Mouse (Mus musculus) neural tube, embryonic 14.5 days (tissue): ENCODE results near the gene Synpr. TPM values are rescaled to one million over a fixed set of nuclear protein-coding genes. Genes with fewer than 3 reads are reported as not detected.

Experiments used
- ATAC-seq: fragments of 200-750 bp; cut with Nextera tagmentation; 2 replicates; pipeline ENCODE4 v1.8.0; 2017; ENCODE audit warnings: low read depth, mild to moderate bottlenecking, moderate TSS enrichment, moderate library complexity
- H3K27ac ChIP-seq: fragments of 300-500 bp; sonication (generic); 2 replicates; pipeline ENCODE4 v1.5.1; 2014; ENCODE audit warnings: low read depth, mild to moderate bottlenecking, control low read depth, low read length, moderate library complexity, mixed read lengths
- H3K27me3 ChIP-seq: fragments of 300-500 bp; sonication (generic); 2 replicates; pipeline ENCODE4 v1.6.1; 2014; ENCODE audit warnings: low read length; ENCODE audit not compliant: control insufficient read depth, insufficient read depth
- H3K36me3 ChIP-seq: fragments of 300-500 bp; sonication (generic); 2 replicates; pipeline ENCODE4 v1.6.1; 2014; ENCODE audit warnings: low read length, mixed read lengths; ENCODE audit not compliant: control insufficient read depth, insufficient read depth
- H3K4me1 ChIP-seq: fragments of 300-500 bp; sonication (generic); 2 replicates; pipeline ENCODE4 v1.6.1; 2014; ENCODE audit warnings: low read length; ENCODE audit not compliant: control insufficient read depth, insufficient read depth
- H3K4me2 ChIP-seq: fragments of 300-500 bp; sonication (generic); 2 replicates; pipeline ENCODE4 v1.6.1; 2014; ENCODE audit warnings: mild to moderate bottlenecking, low read depth, low read length, control low read depth
- H3K4me3 ChIP-seq: fragments of 300-500 bp; sonication (generic); 2 replicates; pipeline ENCODE4 v1.5.1; 2014; ENCODE audit warnings: low read depth, low read length, control low read depth, mixed read lengths
- H3K9ac ChIP-seq: fragments of 300-500 bp; sonication (generic); replicated peaks from 2 replicates; pipeline ENCODE4 v1.6.1; 2014; ENCODE audit warnings: low read depth, mild to moderate bottlenecking, control low read depth, low read length, mixed read lengths
- H3K9me3 ChIP-seq: fragments of 300-500 bp; sonication (generic); 2 replicates; pipeline ENCODE4 v1.6.1; 2016; ENCODE audit warnings: low read length; ENCODE audit not compliant: control insufficient read depth
- WGBS: fragments of 180-500 bp; shearing (Covaris S2); extraction: QIAGEN DNeasy Blood & Tissue Kit; methylation state at CpG from one replicate; pipeline ENCODE4 v1.1.7; 2014; 5-methylcytosine and 5-hydroxymethylcytosine counted together
- polyA plus RNA-seq: library from polyadenylated mRNA; unstranded; fragments of >200 nt; fragmentation: Nextera tagmentation; extraction: Ambion mirVana; gene quantifications from 2 replicates; pipeline ENCODE4 v1.2.1, GENCODE M21; 2014

Synpr gene
- polyA plus RNA-seq, 1 experiment from 2014 or later: 62.4 TPM

- 53% methylated on average over 4 of the region's 4 CpGs for WGBS
Observed at GRCm38 (mm10) chr14:13283211-13283610, 1.4 kb upstream of the Synpr start.

DNA sequence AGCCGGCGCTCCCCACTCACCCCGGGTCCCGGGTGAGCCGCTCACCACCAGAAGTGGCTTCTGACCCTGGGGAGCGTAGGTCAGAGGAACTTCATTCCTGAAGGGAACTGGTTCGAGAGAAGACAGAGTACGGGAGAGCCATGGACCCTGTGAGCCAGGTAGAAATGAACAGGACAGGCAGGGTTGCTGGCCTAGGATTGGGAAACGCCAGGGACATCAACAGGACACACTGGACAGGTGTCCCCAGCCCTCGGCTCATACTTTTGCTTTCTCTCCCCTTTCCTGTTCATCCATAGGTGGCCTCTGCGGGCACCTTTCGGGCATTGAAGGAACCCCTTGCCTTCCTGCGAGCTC lies 242 bp downstream of the Synpr start:
- 16% methylated on average over 13 of the region's 13 CpGs for WGBS
- Histone ChIP-seq H3K9ac (0 out of 2 replicates have a peak overlapping the region, but pooled peaks have one; percentile 28), H3K4me1 (no peaks in the 10 kb centered on the region), H3K9me3 (no peaks in the 10 kb centered on the region), H3K27ac (no peak overlapping the region), H3K4me2 (peak overlapping the region; percentile 78), H3K36me3 (no peaks in the 10 kb centered on the region), H3K27me3 (0 out of 2 replicates have a peak, but pooled peaks cover 2% of the 10 kb centered on the region), H3K4me3 (peak overlapping the region; percentile 34)
- ATAC-seq: no peak

More at GRCm38 (mm10) chr14:13283211-13283610, 1.4 kb upstream of the Synpr start:
- H3K4me1 ChIP-seq: no peaks in the 10 kb centered on the region
- H3K4me3 ChIP-seq: no peak overlapping the region
- H3K9ac ChIP-seq: no peak overlapping the region
- no peaks in the 10 kb centered on the region for H3K9me3 ChIP-seq
- no peak overlapping the region for H3K27ac ChIP-seq
- no peak for ATAC-seq
- H3K36me3 ChIP-seq: no peaks in the 10 kb centered on the region
- no peak overlapping the region for H3K4me2 ChIP-seq
- 0 out of 2 replicates have a peak, but pooled peaks cover 2% of the 10 kb centered on the region for H3K27me3 ChIP-seq

DNA sequence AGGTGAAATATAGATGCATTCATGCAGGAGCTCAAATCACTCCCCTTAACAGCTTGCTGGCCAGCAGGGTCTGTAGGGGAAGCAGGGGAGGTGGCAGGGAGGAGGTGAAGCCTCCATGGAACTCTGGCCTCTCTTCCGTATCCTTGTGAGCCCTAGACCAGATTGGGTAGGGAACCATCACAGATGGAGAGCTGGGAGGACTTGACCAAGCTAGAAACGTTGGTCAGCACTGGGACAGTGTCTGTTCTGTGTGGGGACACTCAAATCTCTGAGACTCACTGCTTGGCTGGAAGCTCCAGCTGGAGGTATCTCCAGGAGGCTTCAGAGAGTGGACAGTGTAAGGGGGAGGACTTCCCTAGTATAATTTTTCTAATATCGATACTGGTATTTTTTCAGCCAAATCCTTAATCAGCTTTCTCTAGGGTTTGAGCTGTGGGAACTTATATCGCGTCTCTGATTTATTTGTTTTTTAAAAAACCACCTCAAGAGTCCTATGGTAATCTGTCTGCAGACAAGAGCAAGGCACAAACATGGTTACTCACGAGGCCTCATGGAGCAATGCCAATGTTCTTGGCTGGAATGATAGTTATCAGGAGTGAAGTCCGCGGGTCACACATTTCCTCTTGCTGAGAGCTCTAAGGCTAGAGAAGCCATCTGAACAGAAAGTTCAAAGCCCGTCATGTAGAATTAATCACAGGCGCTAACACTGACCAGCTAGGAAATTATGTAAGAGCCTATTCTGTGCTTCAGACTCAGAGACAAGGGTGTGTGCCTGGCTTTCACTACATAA lies 956 bp downstream of the Synpr start:
- no peak for ATAC-seq
- Histone ChIP-seq H3K9me3 (no peaks in the 10 kb centered on the region), H3K4me2 (peak overlapping the region; percentile 78; the same call in 1 of the 2 replicates), H3K9ac (no peak overlapping the region), H3K4me1 (no peaks in the 10 kb centered on the region), H3K4me3 (no peak overlapping the region), H3K27ac (no peak overlapping the region), H3K36me3 (no peaks in the 10 kb centered on the region), H3K27me3 (0 out of 2 replicates have a peak, but pooled peaks cover 2% of the 10 kb centered on the region)
- 82% methylated on average over 10 of the region's 10 CpGs for WGBS

DNA sequence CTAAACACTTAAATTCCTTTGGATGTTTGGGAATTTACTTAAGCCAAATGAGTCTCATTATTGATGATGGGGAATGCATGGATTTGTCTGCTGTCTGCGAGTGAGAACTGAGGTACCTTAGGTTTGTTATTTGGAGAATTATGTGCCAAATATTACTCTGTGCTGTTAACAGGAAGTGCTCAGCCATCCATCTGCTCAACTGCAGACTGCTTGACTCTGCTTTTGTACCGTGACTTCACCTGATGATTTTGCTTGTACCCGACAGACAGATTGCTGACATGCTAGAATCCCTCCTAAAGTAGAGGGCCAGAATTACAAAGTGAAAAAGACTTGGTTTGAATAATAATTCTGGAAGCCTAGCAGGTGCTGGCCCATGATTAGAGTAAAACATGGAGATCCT lies 9.6 kb downstream of the Synpr start:
- no peak overlapping the region for H3K27ac ChIP-seq
- H3K9ac ChIP-seq: no peak overlapping the region
- ATAC-seq: no peak
- 87% methylated on average over 3 of the region's 3 CpGs for WGBS
- H3K4me1 ChIP-seq: no peaks in the 10 kb centered on the region
- H3K4me3 ChIP-seq: no peak overlapping the region
- H3K9me3 ChIP-seq: no peaks in the 10 kb centered on the region
- no peak overlapping the region for H3K4me2 ChIP-seq
- no peaks in the 10 kb centered on the region for H3K36me3 ChIP-seq
- H3K27me3 ChIP-seq: no peaks in the 10 kb centered on the region

- no peak overlapping the region for H3K4me3 ChIP-seq
- H3K36me3 ChIP-seq: no peaks in the 10 kb centered on the region
- 90% methylated on average over 1 of the region's 1 CpGs for WGBS
- no peaks in the 10 kb centered on the region for H3K9me3 ChIP-seq
- H3K27ac ChIP-seq: no peak overlapping the region
- H3K9ac ChIP-seq: no peak overlapping the region
- no peaks in the 10 kb centered on the region for H3K4me1 ChIP-seq
- H3K27me3 ChIP-seq: no peaks in the 10 kb centered on the region
- no peak for ATAC-seq
- no peak overlapping the region for H3K4me2 ChIP-seq
Observed at GRCm38 (mm10) chr14:13314323-13314722, 29.7 kb downstream of the Synpr start.

DNA sequence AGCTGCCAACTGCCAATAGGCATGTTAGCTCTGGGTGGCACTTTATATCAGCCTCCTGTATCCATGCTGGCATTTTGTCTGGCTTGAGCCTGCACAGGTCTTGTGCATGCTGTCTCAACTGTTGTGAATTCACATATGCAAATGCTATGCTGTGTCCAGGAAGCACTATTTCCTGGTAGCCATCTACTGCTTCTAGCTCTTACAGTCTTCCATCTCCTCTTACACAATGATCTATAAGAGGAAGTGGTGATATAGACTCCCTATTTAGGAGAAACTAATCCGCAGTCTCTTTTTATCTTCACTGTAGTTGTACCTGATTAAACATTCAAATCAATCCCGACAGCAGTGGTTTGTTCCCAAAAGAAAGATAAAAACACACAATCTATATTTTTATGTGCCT lies 43.9 kb downstream of the Synpr start:
- Histone ChIP-seq H3K9ac (no peak overlapping the region), H3K4me1 (no peaks in the 10 kb centered on the region), H3K4me3 (no peak overlapping the region), H3K4me2 (no peak overlapping the region), H3K27ac (no peak overlapping the region), H3K36me3 (no peaks in the 10 kb centered on the region), H3K27me3 (no peaks in the 10 kb centered on the region), H3K9me3 (no peaks in the 10 kb centered on the region)
- ATAC-seq: no peak
- 93% methylated on average over 2 of the region's 2 CpGs for WGBS

DNA sequence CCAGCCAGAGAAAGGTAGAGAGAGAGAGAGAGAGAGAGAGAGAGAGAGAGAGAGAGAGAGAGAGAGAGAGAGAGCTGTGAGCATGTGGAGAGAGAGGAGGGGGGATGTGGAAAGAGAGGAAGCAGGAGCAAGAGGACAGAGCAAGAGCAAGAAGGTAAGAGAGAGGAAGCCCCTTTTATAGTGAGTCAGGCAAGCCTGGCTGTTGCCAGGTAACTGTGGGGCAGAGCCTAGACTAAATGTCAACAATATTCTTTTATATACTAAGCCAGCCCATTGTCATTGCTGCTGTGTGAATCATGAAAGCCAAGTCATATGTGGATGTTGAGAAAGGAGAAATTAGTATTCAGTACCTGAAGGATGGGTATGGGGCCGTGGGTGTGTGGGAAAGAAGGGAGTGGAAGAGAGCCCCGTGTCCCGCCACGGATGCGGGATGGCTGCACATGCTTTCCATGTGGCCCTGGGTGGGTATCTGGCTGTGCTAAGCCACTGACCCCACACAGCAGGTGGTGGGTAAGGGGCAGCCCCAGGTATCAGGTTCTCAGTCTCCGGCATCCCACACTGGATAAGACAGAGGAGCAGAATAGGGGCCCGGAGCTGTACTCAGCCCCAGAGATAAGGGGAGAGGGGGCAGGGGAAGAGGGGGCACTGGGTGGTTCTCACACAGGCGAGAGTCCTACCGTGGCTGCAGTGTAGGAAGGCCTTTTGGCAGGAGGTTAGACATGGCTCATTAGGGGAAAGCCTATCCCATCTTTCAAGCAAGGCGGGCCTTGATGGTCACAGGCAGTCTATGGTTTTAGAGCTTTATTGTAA lies 48.1 kb downstream of the Synpr start:
- Histone ChIP-seq H3K27me3 (no peaks in the 10 kb centered on the region), H3K9ac (no peak overlapping the region), H3K4me2 (no peak overlapping the region), H3K9me3 (no peaks in the 10 kb centered on the region), H3K4me3 (no peak overlapping the region), H3K27ac (no peak overlapping the region), H3K4me1 (no peaks in the 10 kb centered on the region), H3K36me3 (no peaks in the 10 kb centered on the region)
- 74% methylated on average over 10 of the region's 10 CpGs for WGBS
- ATAC-seq: no peak

GRCm38 (mm10) chr14:13333372-13333771 lies 48.8 kb downstream of the Synpr start:
- Histone ChIP-seq H3K9ac (no peak overlapping the region), H3K4me3 (no peak overlapping the region), H3K9me3 (no peaks in the 10 kb centered on the region), H3K27me3 (no peaks in the 10 kb centered on the region), H3K27ac (no peak overlapping the region), H3K4me1 (no peaks in the 10 kb centered on the region), H3K36me3 (no peaks in the 10 kb centered on the region), H3K4me2 (no peak overlapping the region)
- ATAC-seq: 0 out of 2 replicates have a peak, but pooled peaks have one; percentile 24
- 46% methylated on average over 5 of the region's 5 CpGs for WGBS

- H3K36me3 ChIP-seq: no peaks in the 10 kb centered on the region
- H3K4me3 ChIP-seq: no peak overlapping the region
- H3K9me3 ChIP-seq: no peaks in the 10 kb centered on the region
- no peak overlapping the region for H3K27ac ChIP-seq
- no peaks in the 10 kb centered on the region for H3K4me1 ChIP-seq
- ATAC-seq: no peak
- H3K27me3 ChIP-seq: no peaks in the 10 kb centered on the region
- H3K4me2 ChIP-seq: no peak overlapping the region
- H3K9ac ChIP-seq: no peak overlapping the region
- WGBS: 55% methylated on average over 4 of the region's 4 CpGs
Observed at GRCm38 (mm10) chr14:13336162-13336561, 51.6 kb downstream of the Synpr start.
